Mouse (Mus musculus): Measurements from ENCODE around the gene Ccdc33.

GRCm38 (mm10) chr9:58116024-58116651 is 2.5 kb downstream of the Ccdc33 start:
- TF ChIP-seq EP300 (IDR thresholded peaks at IDR 0.05; ENCODE audit: insufficient read depth, low read depth, low read length): no peak
- no peak for TF ChIP-seq POLR2A (IDR thresholded peaks at IDR 0.05; ENCODE audit: insufficient read depth, low read depth, low read length)
- TF ChIP-seq CTCF (IDR thresholded peaks at IDR 0.05): no peak

Data from heart, adult 2 months (tissue).